Mouse (Mus musculus) cortical plate, adult 2 months (tissue): ENCODE results near the gene Sclt1. TPM values are rescaled to one million over a fixed set of nuclear protein-coding genes. Genes with fewer than 3 reads are reported as not detected.

Experiments
- H3K27ac ChIP-seq: fragments of 200-500 bp; 2 replicates; pipeline ENCODE4 v1.5.1; 2012; ENCODE audit warnings: low read length, control low read depth, inconsistent platforms; ENCODE audit not compliant: insufficient read depth
- H3K4me1 ChIP-seq: fragments of 200-500 bp; 2 replicates; pipeline ENCODE4 v1.6.1; 2011; ENCODE audit warnings: low read length; ENCODE audit not compliant: control insufficient read depth, insufficient read depth
- H3K4me3 ChIP-seq: fragments of 200-500 bp; 2 replicates; pipeline ENCODE4 v1.5.1; 2011; ENCODE audit warnings: mild to moderate bottlenecking, low read length, control low read depth; ENCODE audit not compliant: insufficient read depth
- CTCF ChIP-seq: fragments of 200-500 bp; IDR thresholded peaks from 2 replicates; pipeline ENCODE4 v1.5.1; 2011; ENCODE audit warnings: mild to moderate bottlenecking, control low read depth, low read length; ENCODE audit not compliant: insufficient read depth; ENCODE audit errors: extremely low read depth
- POLR2A ChIP-seq: fragments of 200-500 bp; IDR thresholded peaks from 2 replicates; pipeline ENCODE4 v1.6.1; 2011; ENCODE audit warnings: mild to moderate bottlenecking, low read length, control low read depth; ENCODE audit not compliant: insufficient read depth; ENCODE audit errors: extremely low read depth
- polyA plus RNA-seq: library from polyadenylated mRNA; depleted of rRNA; stranded (reverse); fragments of >200 nt; gene quantifications from 2 replicates; pipeline ENCODE4 v1.2.3, GENCODE M21; 2012

The Sclt1 gene
- polyA plus RNA-seq, 1 experiment = 11.6 TPM

GRCm38 (mm10) chr3:41599226-41599625, 143.1 kb downstream of the Sclt1 start:
- H3K27ac ChIP-seq = no peak overlapping the region
- no peak overlapping the region for H3K4me3 ChIP-seq
- TF ChIP-seq CTCF (no peak), POLR2A (no peak)
- H3K4me1 ChIP-seq = no peaks in the 10 kb centered on the region

- TF ChIP-seq CTCF = no peak
- no peak for TF ChIP-seq POLR2A
- Histone ChIP-seq H3K27ac (no peak overlapping the region), H3K4me3 (no peak overlapping the region), H3K4me1 (no peaks in the 10 kb centered on the region)
Measured at GRCm38 (mm10) chr3:41598412-41598811, 143.9 kb downstream of the Sclt1 start.

GRCm38 (mm10) chr3:41597036-41597435, 145.3 kb downstream of the Sclt1 start:
- Histone ChIP-seq H3K4me3 (no peak overlapping the region), H3K27ac (no peak overlapping the region), H3K4me1 (peaks cover 1% of the 10 kb centered on the region; the same call in 1 of the 2 replicates)
- TF ChIP-seq CTCF = no peak

- Histone ChIP-seq H3K4me1 (peaks cover 1% of the 10 kb centered on the region; the same call in 1 of the 2 replicates), H3K27ac (no peak overlapping the region), H3K4me3 (no peak overlapping the region)
- TF ChIP-seq POLR2A = no peak
- TF ChIP-seq CTCF = no peak
Measured at GRCm38 (mm10) chr3:41595010-41595409, 147.3 kb downstream of the Sclt1 start.

- H3K4me3 ChIP-seq = no peak overlapping the region
- H3K27ac ChIP-seq = no peak overlapping the region
- H3K4me1 ChIP-seq = peaks cover 1% of the 10 kb centered on the region; the same call in 1 of the 2 replicates
- TF ChIP-seq CTCF (no peak), POLR2A (no peak)
Measured at GRCm38 (mm10) chr3:41594097-41594879, 148.0 kb downstream of the Sclt1 start.

GRCm38 (mm10) chr3:41592805-41593204, 149.5 kb downstream of the Sclt1 start:
- Histone ChIP-seq H3K27ac (no peak overlapping the region), H3K4me1 (peaks cover 1% of the 10 kb centered on the region; the same call in 1 of the 2 replicates), H3K4me3 (no peak overlapping the region)
- no peak for TF ChIP-seq POLR2A
- no peak for TF ChIP-seq CTCF

- H3K27ac ChIP-seq = no peak overlapping the region
- TF ChIP-seq POLR2A = no peak
- no peak for TF ChIP-seq CTCF
- H3K4me1 ChIP-seq = peaks cover 4% of the 10 kb centered on the region; the same call in 1 of the 2 replicates
- H3K4me3 ChIP-seq = no peak overlapping the region
Measured at GRCm38 (mm10) chr3:41591651-41592170, 150.6 kb downstream of the Sclt1 start.

GRCm38 (mm10) chr3:41590695-41591559, 151.4 kb downstream of the Sclt1 start:
- TF ChIP-seq POLR2A (no peak), CTCF (peak; percentile 17; the same call in 1 of the 2 replicates)
- Histone ChIP-seq H3K4me1 (peaks cover 4% of the 10 kb centered on the region; the same call in 1 of the 2 replicates), H3K27ac (no peak overlapping the region), H3K4me3 (no peak overlapping the region)

GRCm38 (mm10) chr3:41589988-41590387, 152.3 kb downstream of the Sclt1 start:
- TF ChIP-seq POLR2A (no peak), CTCF (no peak)
- Histone ChIP-seq H3K4me1 (peaks cover 4% of the 10 kb centered on the region; the same call in 1 of the 2 replicates), H3K27ac (no peak overlapping the region), H3K4me3 (no peak overlapping the region)
